Mouse (Mus musculus) naive thymus-derived CD4-positive, alpha-beta T cell, adult 2 months (primary cell): ENCODE results near the gene Rasgef1a.

Source experiments
- DNase-seq: peaks from one replicate; pipeline ENCODE4 v3.0.0-alpha.2; 2011; ENCODE audit warnings: low read depth

The Rasgef1a gene

DNA sequence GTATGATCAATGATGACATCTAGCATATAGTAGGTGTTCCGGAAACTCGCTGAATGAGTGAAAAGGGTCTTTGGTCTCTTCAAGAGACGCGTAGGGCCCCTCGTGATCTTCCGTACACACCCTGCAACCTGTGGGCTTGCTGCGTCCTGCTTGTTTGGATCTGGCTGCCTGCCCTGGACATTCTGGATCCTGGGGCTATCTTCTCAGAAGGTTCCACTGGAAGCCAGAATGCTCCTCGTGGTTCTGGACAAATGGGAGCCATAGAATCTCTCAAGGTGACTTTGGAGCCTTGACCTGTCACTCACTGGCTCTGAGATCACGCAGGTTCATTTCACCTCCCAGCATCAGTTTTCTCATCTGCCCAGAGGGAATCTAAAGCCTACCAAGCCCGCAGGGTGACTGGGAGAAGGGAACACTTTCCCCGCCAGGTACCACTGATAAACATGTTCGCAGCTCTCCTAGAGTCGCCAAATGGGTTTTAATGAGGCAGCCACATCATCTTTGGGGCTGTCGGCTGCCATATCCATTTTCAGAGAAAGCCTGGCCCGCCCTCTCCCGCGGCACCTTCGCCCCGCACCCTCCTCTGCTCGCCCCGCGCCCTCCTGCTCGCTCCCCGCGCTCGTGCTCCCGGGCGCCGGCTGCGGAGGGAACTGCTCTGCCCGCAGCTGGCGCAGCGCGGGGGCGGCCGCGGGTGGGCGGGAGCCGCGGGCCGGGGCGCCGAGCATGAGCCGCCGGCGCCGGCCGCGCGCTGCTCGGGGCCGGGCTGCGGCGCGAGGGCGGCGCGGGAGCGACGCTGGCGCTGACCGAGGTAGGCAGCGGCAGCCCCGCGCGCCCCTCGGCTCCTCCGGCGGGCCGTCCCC, at the start of gene Rasgef1a:
TSS of gene Rasgef1a (plus strand) at position 683 of the 860 bp plus-strand sequence.
- DNase-seq, result no peak

DNA sequence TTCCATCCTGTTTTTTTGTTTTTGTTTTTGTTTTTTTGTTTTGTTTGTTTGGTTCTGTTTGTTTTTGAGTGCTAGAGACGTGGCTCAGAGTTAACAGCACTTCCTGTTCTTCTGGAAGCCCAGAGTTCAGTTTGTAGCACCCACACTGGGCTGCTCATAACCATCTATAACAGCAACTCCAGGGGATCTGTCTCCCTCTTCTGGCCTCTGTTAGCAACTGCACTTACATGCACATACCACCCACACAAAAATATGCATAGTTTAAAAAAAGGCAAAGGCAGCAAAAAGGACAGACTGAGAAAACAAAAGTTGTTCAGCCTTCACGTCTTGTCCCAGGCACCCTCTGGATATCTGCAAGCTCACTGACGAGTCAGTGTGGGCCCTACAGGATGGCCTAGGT, 48.0 kb upstream of the Rasgef1a start:
- DNase-seq, result peak; percentile 13

GRCm38 (mm10) chr6:117966729-117967128, 44.5 kb upstream of the Rasgef1a start:
- peak; percentile 40 for DNase-seq

DNA sequence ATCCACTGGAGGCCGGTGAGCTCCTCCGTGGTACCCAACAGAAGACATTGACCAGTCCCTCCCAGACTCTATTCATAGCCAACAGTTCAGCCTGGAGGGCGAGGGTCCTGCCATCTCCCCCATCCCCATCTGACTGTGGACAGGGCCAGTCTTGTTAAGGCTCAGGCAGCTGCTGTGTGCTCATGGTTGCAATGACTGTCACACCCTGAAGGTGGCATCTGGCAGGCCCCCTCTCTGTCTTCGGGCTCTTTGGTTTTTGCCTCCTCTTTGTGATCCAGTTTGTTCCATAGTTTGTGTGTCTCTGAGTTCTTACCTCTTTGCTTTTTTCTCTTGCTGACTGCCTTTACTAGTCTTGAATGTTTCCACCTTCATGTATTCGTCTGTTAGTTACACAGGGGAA, 24.1 kb upstream of the Rasgef1a start:
- DNase-seq, result no peak

DNA sequence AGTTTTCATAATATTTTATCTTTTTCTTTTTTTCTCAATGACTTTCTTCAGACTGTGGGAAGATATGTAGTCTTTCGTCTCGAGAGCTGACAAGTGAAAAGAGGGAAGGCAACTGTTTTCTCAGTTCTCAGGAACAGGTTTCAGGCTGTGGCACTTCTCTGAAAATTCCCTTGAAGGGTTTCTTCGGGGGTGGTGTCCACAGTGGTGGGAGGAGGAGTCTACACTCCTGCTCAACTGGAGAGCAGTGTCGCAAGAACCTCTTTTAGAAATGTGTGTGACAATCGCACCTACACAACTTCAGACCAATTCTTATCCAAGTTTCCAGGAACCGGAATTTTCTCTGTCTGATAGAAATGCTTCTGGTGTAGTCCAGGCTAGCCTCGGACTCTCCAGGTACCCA, 22.0 kb upstream of the Rasgef1a start:
- DNase-seq, result no peak

DNA sequence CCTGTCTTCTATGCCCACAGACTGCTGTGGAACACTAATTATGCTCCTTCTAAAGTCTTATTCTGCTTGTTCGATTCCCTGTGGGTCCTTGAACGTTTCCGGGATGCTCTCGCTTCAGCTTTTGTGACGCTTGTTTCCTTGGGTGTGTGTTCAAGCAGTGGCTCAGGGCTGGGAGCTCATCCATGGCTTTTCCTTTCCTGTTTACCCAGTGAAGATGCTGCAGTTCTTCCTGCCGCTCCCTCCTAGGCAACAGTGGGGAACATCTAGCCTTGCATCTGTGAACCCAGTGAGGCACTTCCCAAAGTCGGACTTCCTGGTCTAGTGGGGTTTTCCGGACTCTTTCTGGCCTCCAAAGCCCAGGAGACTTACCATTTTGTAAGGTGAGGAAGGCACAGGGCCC, 20.6 kb upstream of the Rasgef1a start:
- DNase-seq, result no peak

DNA sequence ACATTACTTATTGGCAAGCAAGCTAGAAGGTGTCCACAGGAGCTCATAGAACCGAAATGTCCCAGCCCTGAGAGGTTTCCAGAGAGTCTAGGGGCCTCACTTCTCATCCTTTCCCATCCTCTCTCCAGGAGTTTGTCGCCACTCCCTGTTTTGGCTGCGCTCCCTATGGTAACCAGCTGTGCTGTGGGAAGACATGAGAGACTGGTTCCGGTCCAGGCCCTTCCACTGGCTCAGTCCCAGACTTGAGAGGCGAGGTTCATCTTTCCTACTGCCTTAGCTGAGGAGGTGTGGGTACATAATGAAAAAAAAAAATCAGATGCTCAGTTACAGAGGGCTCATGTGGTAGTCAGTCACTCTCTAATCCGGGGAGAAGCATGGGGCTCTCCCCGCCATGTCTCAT, 19.9 kb upstream of the Rasgef1a start:
- DNase-seq, result no peak

DNA sequence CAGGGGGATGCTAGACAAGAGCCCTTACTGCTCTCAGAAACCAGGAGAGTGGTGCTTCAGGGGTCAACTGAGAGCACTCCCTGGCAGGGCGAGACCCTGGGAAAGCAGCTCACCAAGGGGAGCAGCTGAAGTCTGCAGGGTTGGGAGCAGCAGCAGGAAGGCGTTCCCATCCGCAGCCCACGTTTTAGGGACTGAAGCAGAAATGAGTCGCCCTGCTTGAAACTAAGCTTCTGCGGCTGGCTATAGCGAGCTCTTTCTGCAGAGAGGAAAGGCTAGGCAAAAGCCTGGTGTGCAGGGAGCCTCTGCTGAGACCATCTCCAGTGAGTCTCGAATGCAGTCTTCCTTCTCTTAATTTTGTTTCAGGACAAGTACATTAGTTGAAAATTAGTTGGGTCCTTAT, 19.3 kb upstream of the Rasgef1a start:
- no peak for DNase-seq

- DNase-seq, result no peak
Observed at GRCm38 (mm10) chr6:117995168-117995567, 16.1 kb upstream of the Rasgef1a start.

GRCm38 (mm10) chr6:118001272-118001671, 10.0 kb upstream of the Rasgef1a start:
- no peak for DNase-seq

GRCm38 (mm10) chr6:118007302-118007701, 3.9 kb upstream of the Rasgef1a start:
- DNase-seq, result peak; percentile 20

GRCm38 (mm10) chr6:118007843-118008539, 3.2 kb upstream of the Rasgef1a start:
- DNase-seq, result no peak

GRCm38 (mm10) chr6:118010256-118010655, 982 bp upstream of the Rasgef1a start:
- DNase-seq, result no peak

DNA sequence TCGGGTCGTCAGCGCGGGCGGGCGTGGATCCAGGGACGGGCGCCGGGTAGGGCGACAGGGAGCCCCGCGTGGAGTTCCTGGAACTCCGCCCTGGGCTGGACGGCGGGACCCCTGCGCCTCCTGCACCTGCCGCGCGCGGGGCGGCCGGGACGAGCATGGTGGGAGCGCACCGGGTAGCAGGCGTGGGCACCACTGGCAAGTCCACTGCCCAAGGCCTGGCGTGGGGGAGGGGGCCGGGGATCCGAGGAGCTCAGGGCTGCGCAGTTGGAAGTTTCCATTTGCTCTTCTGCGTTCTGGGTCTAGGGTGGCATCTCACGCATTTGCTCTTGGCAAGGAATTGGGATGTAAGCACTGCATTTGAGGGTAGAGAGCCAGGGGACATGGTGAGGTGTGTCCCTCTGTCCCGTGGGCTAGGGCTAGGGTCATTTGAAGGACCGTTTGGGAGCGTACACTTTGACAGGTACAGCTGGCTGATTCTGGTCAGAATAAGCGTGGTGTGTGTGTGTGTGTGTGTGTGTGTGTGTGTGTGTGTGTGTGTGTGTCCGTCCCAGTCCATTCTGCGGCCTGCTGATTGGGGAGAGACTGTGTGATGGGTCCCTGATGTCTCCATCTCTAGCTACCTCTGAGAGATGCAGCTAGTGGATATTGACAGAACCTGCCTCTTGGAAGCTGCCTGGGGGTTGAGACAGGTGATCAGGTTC, 528 bp downstream of the Rasgef1a start:
- no peak for DNase-seq

GRCm38 (mm10) chr6:118012317-118012700, 1.1 kb downstream of the Rasgef1a start:
- no peak for DNase-seq

GRCm38 (mm10) chr6:118012987-118013866, 2.0 kb downstream of the Rasgef1a start:
- DNase-seq, result no peak

GRCm38 (mm10) chr6:118014881-118015280, 3.6 kb downstream of the Rasgef1a start:
- no peak for DNase-seq

- no peak for DNase-seq
Observed at GRCm38 (mm10) chr6:118015971-118016370, 4.7 kb downstream of the Rasgef1a start.

GRCm38 (mm10) chr6:118018666-118019065, 7.4 kb downstream of the Rasgef1a start:
- no peak for DNase-seq

GRCm38 (mm10) chr6:118019569-118019968, 8.3 kb downstream of the Rasgef1a start:
- DNase-seq, result no peak

DNA sequence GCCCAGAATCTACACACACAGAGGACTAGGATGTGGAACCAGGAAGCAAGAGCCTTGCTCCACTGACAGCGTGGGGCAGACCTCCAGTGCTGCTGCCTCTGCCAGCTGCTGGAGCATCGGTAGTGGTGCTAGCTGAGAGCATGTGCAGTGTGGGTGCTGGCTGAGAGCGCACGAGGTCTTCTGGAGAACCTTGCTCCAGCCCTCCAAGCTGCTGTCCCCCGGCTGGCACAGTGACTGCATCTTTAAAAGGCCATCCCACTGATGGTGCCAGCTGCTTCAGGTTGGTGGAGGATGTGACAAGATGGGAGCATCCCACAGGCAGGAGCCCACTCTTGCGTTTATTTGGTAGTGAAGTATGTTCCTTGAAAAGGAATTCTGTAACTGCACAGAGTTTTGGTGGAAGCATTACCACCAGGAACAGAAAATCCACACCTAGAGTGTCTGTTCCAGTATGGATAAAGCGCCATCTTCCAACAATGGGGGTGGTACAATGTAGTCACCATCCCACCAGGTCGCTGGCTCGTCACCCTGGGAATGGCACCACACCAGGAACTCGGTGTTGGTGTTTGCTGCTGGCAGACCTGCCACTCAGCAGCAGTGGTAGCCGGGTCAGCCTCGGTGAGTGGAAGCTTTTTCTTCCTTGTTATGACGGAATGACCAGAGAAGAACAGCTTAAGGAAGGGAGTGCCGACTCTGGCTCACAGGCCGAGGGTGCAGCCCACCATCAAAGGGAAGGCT, 11.8 kb downstream of the Rasgef1a start:
- no peak for DNase-seq
